8 mouse cellular contexts compared by ENCODE assay signal in the genomic region with DNA sequence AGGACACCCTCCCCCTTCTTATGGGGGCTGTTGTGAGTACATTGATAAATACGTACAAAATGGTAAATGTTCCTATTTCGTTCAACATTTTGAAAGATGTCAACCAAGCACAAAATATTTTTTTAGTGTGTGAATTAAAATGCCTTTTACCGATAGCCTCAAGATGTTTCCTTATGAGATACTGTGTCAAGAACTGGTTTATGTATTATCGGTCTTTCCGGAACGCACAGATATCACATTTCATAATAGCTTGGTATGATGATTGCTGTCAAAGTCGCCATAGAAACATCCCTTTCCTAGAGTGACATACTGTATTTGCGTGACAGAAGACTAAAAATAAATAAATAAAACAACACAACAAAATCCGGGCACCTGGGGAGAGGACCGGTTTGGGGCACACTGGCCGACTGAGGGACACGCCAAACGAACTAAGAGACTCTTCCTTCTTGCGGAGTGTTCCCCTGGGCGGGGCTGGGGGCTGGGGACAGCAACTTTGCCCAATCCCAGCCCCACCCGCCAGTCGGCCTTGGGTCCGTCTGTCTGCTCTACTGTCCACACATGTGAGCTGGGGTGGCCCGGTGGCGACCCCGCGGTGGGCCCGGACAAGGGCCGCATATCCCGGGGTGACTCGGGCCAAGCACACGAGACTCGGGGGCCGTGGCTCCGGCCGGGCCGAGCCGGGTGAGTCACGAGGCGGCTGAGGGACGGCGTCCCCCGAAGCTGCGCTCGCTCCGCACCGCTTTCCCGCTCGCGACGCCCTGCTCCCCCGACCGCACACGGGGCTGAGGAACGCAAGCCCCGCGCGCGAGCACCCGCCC. TPM values are rescaled to one million over a fixed set of nuclear protein-coding genes. Genes with fewer than 3 reads are reported as not detected.
DNase-seq lines count a peak whose midpoint lies in the region; ATAC-seq lines count a peak whose summit lies in the region.

No protein-coding gene starts in this region.

- no peaks in the 10 kb centered on the region for H3K36me3 ChIP-seq in forebrain, embryonic 14.5 days (ENCODE audit: control insufficient read depth, insufficient read depth, low read length)
- no peaks in the 10 kb centered on the region for H3K36me3 ChIP-seq in intestine, embryonic 16.5 days (ENCODE audit: control insufficient read depth, insufficient read depth, low read length)
- no peaks in the 10 kb centered on the region for H3K36me3 ChIP-seq in midbrain, embryonic 11.5 days (ENCODE audit: control insufficient read depth, insufficient read depth, low read length)

- no peaks in the 10 kb centered on the region for H3K9me3 ChIP-seq in forebrain, embryonic 14.5 days (replicated peaks; ENCODE audit: control insufficient read depth, low read length)
- H3K9me3 ChIP-seq in intestine, embryonic 16.5 days (ENCODE audit: control insufficient read depth, low read length), result no peaks in the 10 kb centered on the region
- H3K9me3 ChIP-seq in midbrain, embryonic 11.5 days (ENCODE audit: control insufficient read depth, low read length), result no peaks in the 10 kb centered on the region

- peak overlapping the region; percentile 84 for H3K4me2 ChIP-seq in forebrain, embryonic 14.5 days (ENCODE audit: low read length)
- peak overlapping the region; percentile 100 for H3K4me2 ChIP-seq in intestine, embryonic 16.5 days (ENCODE audit: low read depth, low read length)
- H3K4me2 ChIP-seq in midbrain, embryonic 11.5 days, result peak overlapping the region; percentile 98

- peaks cover 13% of the 10 kb centered on the region; the same call in 1 of the 2 replicates for H3K4me1 ChIP-seq in forebrain, embryonic 14.5 days (ENCODE audit: control insufficient read depth, insufficient read depth, low read length)
- peaks cover 6% of the 10 kb centered on the region; the same call in 1 of the 2 replicates for H3K4me1 ChIP-seq in intestine, embryonic 16.5 days (ENCODE audit: control insufficient read depth, insufficient read depth, low read length)
- H3K4me1 ChIP-seq in midbrain, embryonic 11.5 days (ENCODE audit: control insufficient read depth, insufficient read depth, low read length), result peaks cover 5% of the 10 kb centered on the region; the same call in 1 of the 2 replicates

- H3K9ac ChIP-seq in forebrain, embryonic 14.5 days (ENCODE audit: low read length), result peak overlapping the region; percentile 65
- peak overlapping the region; percentile 72 for H3K9ac ChIP-seq in intestine, embryonic 16.5 days (ENCODE audit: low read depth, low read length)
- peak overlapping the region; percentile 73 for H3K9ac ChIP-seq in midbrain, embryonic 11.5 days (ENCODE audit: low read length)

- WGBS in forebrain, embryonic 14.5 days, result 6% methylated on average over 50 of the region's 55 CpGs
- WGBS in intestine, embryonic 16.5 days, result 5% methylated on average over 47 of the region's 55 CpGs
- WGBS in midbrain, embryonic 11.5 days, result 5% methylated on average over 55 of the region's 55 CpGs

- no peak; the same call in 1 of the 2 replicates for ATAC-seq in forebrain, embryonic 14.5 days
- peak; percentile 80 for ATAC-seq in intestine, embryonic 16.5 days
- peak; percentile 83; the same call in 1 of the 2 replicates for ATAC-seq in midbrain, embryonic 11.5 days (ENCODE audit: low FRiP score)
- ATAC-seq in inflammation-experienced regulatory T-cells, adult 6 months, result no peak

- peak overlapping the region; percentile 44 for H3K4me3 ChIP-seq in forebrain, embryonic 14.5 days (ENCODE audit: low read depth, low read length)
- H3K4me3 ChIP-seq in intestine, embryonic 16.5 days (ENCODE audit: low read length), result peak overlapping the region; percentile 67
- peak overlapping the region; percentile 61 for H3K4me3 ChIP-seq in midbrain, embryonic 11.5 days (ENCODE audit: low read depth, low read length)

- no peak overlapping the region for H3K27ac ChIP-seq in forebrain, embryonic 14.5 days (ENCODE audit: low read depth, low read length)
- no peak overlapping the region for H3K27ac ChIP-seq in intestine, embryonic 16.5 days (ENCODE audit: low read length)
- no peak overlapping the region for H3K27ac ChIP-seq in midbrain, embryonic 11.5 days (ENCODE audit: low read depth, low read length)

- H3K27me3 ChIP-seq in forebrain, embryonic 14.5 days (replicated peaks; ENCODE audit: control insufficient read depth, insufficient read depth, low read length), result peaks cover 46% of the 10 kb centered on the region
- H3K27me3 ChIP-seq in intestine, embryonic 16.5 days (replicated peaks; ENCODE audit: control insufficient read depth, insufficient read depth, low read length), result peaks cover 10% of the 10 kb centered on the region
- peaks cover 11% of the 10 kb centered on the region for H3K27me3 ChIP-seq in midbrain, embryonic 11.5 days (ENCODE audit: control insufficient read depth, insufficient read depth, low read length)

- peak; percentile 3 for DNase-seq in adrenal gland, adult 8-10 months
- no peak for DNase-seq in adrenal gland, postnatal 10 days
- peak; percentile 5 for DNase-seq in ovary, postnatal 10 days (ENCODE audit: low spot score)
- no peak for DNase-seq in ovary, adult 18-20 months (ENCODE audit: low spot score)
- no peak for DNase-seq in forebrain, embryonic 14.5 days (ENCODE audit: low spot score)
- peak; percentile 94 for DNase-seq in midbrain, embryonic 11.5 days (ENCODE audit: low spot score, missing footprints)

RNA-seq across cellular contexts. Expression of gene Gm17304, which starts 34.9 kb away (rescaled TPM):
- not detected for total RNA-seq in adrenal gland, adult 8-10 months (2022)
- not detected for total RNA-seq in adrenal gland, postnatal 10 days (2021)
- not detected in 2 replicates for polyA plus RNA-seq in forebrain, embryonic 14.5 days (2014; fragmentation: Nextera tagmentation; extraction: Ambion mirVana)
- not detected in 2 replicates for polyA plus RNA-seq in intestine, embryonic 16.5 days (2015; fragmentation: Nextera tagmentation; extraction: Ambion mirVana)
- not detected in 2 replicates for polyA plus RNA-seq in midbrain, embryonic 11.5 days (2014; fragmentation: Nextera tagmentation; extraction: Ambion mirVana)
- polyA plus RNA-seq in inflammation-experienced regulatory T-cells, adult 6 months (2017; shearing (Covaris generic)), result not detected

Comparison
In these comparisons a context has a peak if more than half of its experiments do, and no peak if none do; other contexts are left out.
1. DNase-seq: peak in adrenal gland, adult 8-10 months (single experiment), ovary, postnatal 10 days (single experiment) and midbrain, embryonic 11.5 days (single experiment); none in adrenal gland, postnatal 10 days (single experiment), ovary, adult 18-20 months (single experiment) and forebrain, embryonic 14.5 days (single experiment).
2. ATAC-seq: peak in intestine, embryonic 16.5 days (single experiment) and midbrain, embryonic 11.5 days (single experiment); none in forebrain, embryonic 14.5 days (single experiment) and inflammation-experienced regulatory T-cells, adult 6 months (single experiment).
3. Peak in every context shown above with its lines, with median percentiles within 50 percentile points of each other: H3K4me2 ChIP-seq, H3K4me3 ChIP-seq and H3K9ac ChIP-seq.